Mouse (Mus musculus) megakaryocyte, embryonic 14.5 days (primary cell): ENCODE results near the gene Pnpo.

ENCODE experiments used
- FLI1 ChIP-seq: IDR thresholded peaks from 2 replicates; pipeline ENCODE4 v1.6.1; 2012; ENCODE audit warnings: low read length, inconsistent platforms, mixed read lengths
- GATA1 ChIP-seq: IDR thresholded peaks from 3 replicates; pipeline ENCODE4 v1.6.1; 2012; ENCODE audit warnings: mixed read lengths, low read length, inconsistent platforms, borderline replicate concordance

DNA sequence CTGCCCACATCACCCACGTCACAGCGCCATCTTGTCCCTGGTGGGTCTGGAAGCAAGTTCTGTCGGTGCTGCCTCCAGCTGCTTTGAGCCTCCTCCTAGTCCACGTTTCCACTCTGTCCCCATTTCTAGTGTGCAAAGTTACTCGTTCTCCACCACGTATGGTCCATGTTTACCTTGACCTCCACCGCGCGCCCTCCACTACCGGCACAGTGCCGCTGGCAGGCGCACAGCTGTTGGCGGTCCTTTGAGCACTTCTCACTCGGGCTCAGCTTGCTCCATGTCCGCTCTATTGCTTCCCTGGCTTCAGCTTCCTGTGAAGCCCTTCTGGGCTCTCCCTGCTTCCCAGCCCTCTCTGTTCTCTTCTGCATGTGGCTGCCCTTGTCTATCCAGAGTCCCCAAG is 37.7 kb upstream of the Pnpo start:
- TF ChIP-seq GATA1 (no peak), FLI1 (no peak)
